ENCODE assay signal across 23 mouse cellular contexts in genomic region chr4:111294528-111295241, GRCm38 (mm10).
DNase-seq lines count a peak whose midpoint lies in the region; ATAC-seq and TF ChIP-seq lines count a peak whose summit lies in the region.
"Had no signal": no experiment of that assay in that cellular context is flagged by ENCODE, and none has a peak within 500 bp of the region (broad histone marks: within the 10 kb centered on the region; RNA-seq: fewer than 3 reads in every experiment).

No protein-coding gene starts in this region.

- TF ChIP-seq POLR2A in brain, embryonic 14.5 days (IDR thresholded peaks at IDR 0.05; ENCODE audit: borderline replicate concordance, extremely low read depth, insufficient read depth, insufficient read length, poor library complexity, severe bottlenecking) = no peak

- 58% methylated on average over 3 of the region's 3 CpGs for WGBS in forebrain, embryonic 14.5 days
- WGBS in forebrain, embryonic 11.5 days = 61% methylated on average over 3 of the region's 3 CpGs
- whole genome bisulfite sequencing in hindbrain, embryonic 12.5 days = 39% methylated on average over 3 of the region's 3 CpGs
- 43% methylated on average over 3 of the region's 3 CpGs for WGBS in hindbrain, embryonic 16.5 days

- no peaks in the 10 kb centered on the region for H3K36me3 ChIP-seq in forebrain, embryonic 14.5 days (ENCODE audit: control insufficient read depth, insufficient read depth, low read length)
- no peaks in the 10 kb centered on the region for H3K36me3 ChIP-seq in forebrain, embryonic 11.5 days (ENCODE audit: control insufficient read depth, insufficient read depth, low read length)
- H3K36me3 ChIP-seq in hindbrain, embryonic 12.5 days = no peaks in the 10 kb centered on the region
- H3K36me3 ChIP-seq in hindbrain, embryonic 16.5 days (ENCODE audit: control insufficient read depth, insufficient read depth, low read length) = no peaks in the 10 kb centered on the region
- H3K36me3 ChIP-seq: embryonic facial prominence, embryonic 15.5 days; G1E; heart, embryonic 13.5 days; intestine, embryonic 15.5 days had no signal

- H3K27me3 ChIP-seq in forebrain, embryonic 14.5 days (replicated peaks; ENCODE audit: control insufficient read depth, insufficient read depth, low read length) = no peaks in the 10 kb centered on the region
- no peaks in the 10 kb centered on the region for H3K27me3 ChIP-seq in forebrain, embryonic 11.5 days (ENCODE audit: control insufficient read depth, insufficient read depth, low read length)
- H3K27me3 ChIP-seq in hindbrain, embryonic 12.5 days = no peaks in the 10 kb centered on the region
- no peaks in the 10 kb centered on the region for H3K27me3 ChIP-seq in hindbrain, embryonic 16.5 days (replicated peaks; ENCODE audit: control insufficient read depth, insufficient read depth, low read length)
- H3K27me3 ChIP-seq: embryonic facial prominence, embryonic 15.5 days; heart, embryonic 13.5 days; intestine, embryonic 15.5 days had no signal

- no peak for ATAC-seq in forebrain, embryonic 14.5 days
- ATAC-seq in forebrain, embryonic 11.5 days (replicated peaks; ENCODE audit: low FRiP score) = no peak
- peak; percentile 56; the same call in 1 of the 2 replicates for ATAC-seq in hindbrain, embryonic 12.5 days (ENCODE audit: low FRiP score)
- ATAC-seq in hindbrain, embryonic 16.5 days = no peak
- ATAC-seq: CD4-positive, CD25-positive, alpha-beta regulatory T cell, adult 4 months; intestine, embryonic 15.5 days had no signal

- no peaks in the 10 kb centered on the region for H3K4me1 ChIP-seq in forebrain, embryonic 14.5 days (ENCODE audit: control insufficient read depth, insufficient read depth, low read length)
- no peaks in the 10 kb centered on the region for H3K4me1 ChIP-seq in forebrain, embryonic 11.5 days (replicated peaks; ENCODE audit: control insufficient read depth, insufficient read depth, low read length)
- H3K4me1 ChIP-seq in hindbrain, embryonic 12.5 days = peaks cover 7% of the 10 kb centered on the region
- H3K4me1 ChIP-seq in hindbrain, embryonic 16.5 days (ENCODE audit: control insufficient read depth, insufficient read depth, low read depth, low read length) = no peaks in the 10 kb centered on the region
- H3K4me1 ChIP-seq: embryonic facial prominence, embryonic 15.5 days; heart, embryonic 13.5 days; intestine, embryonic 15.5 days had no signal

- TF ChIP-seq CTCF in brain, embryonic 14.5 days (IDR thresholded peaks at IDR 0.05; ENCODE audit: borderline replicate concordance, extremely low read depth, insufficient read depth, insufficient read length) = no peak

- H3K9me3 ChIP-seq in forebrain, embryonic 14.5 days (replicated peaks; ENCODE audit: control insufficient read depth, low read length) = no peaks in the 10 kb centered on the region
- no peaks in the 10 kb centered on the region for H3K9me3 ChIP-seq in forebrain, embryonic 11.5 days (ENCODE audit: control insufficient read depth, low read length)
- H3K9me3 ChIP-seq in hindbrain, embryonic 12.5 days (replicated peaks) = no peaks in the 10 kb centered on the region
- no peaks in the 10 kb centered on the region for H3K9me3 ChIP-seq in hindbrain, embryonic 16.5 days (ENCODE audit: control insufficient read depth, low read length)
- H3K9me3 ChIP-seq: embryonic facial prominence, embryonic 15.5 days; heart, embryonic 13.5 days; intestine, embryonic 15.5 days had no signal

- no peak overlapping the region for H3K9ac ChIP-seq in forebrain, embryonic 14.5 days (ENCODE audit: low read length)
- no peak overlapping the region for H3K9ac ChIP-seq in forebrain, embryonic 11.5 days (ENCODE audit: low read length)
- no peak overlapping the region for H3K9ac ChIP-seq in hindbrain, embryonic 12.5 days
- H3K9ac ChIP-seq in hindbrain, embryonic 16.5 days (ENCODE audit: low read depth, low read length) = no peak overlapping the region
- H3K9ac ChIP-seq: embryonic facial prominence, embryonic 15.5 days; heart, embryonic 13.5 days; intestine, embryonic 15.5 days had no signal

- no peak overlapping the region for H3K27ac ChIP-seq in forebrain, embryonic 14.5 days (ENCODE audit: low read depth, low read length)
- H3K27ac ChIP-seq in forebrain, embryonic 11.5 days (ENCODE audit: low read depth, low read length) = no peak overlapping the region
- no peak overlapping the region for H3K27ac ChIP-seq in hindbrain, embryonic 12.5 days
- no peak overlapping the region for H3K27ac ChIP-seq in hindbrain, embryonic 16.5 days (ENCODE audit: low read depth, low read length)
- H3K27ac ChIP-seq: embryonic facial prominence, embryonic 15.5 days; heart, embryonic 13.5 days; intestine, embryonic 15.5 days had no signal

- DNase-seq in embryo, embryonic 10.5 days (ENCODE audit: low spot score) = peak; percentile 7
- no peak for DNase-seq in embryo, embryonic 10 days (ENCODE audit: low spot score)
- DNase-seq in forebrain, embryonic 14.5 days (ENCODE audit: low spot score) = peak; percentile 21
- no peak for DNase-seq in forebrain, embryonic 11.5 days (ENCODE audit: low spot score)
- DNase-seq in brain, embryonic 14.5 days (ENCODE audit: low read depth) = peak; percentile 37
- DNase-seq: adrenal gland, adult 8-10 months; adrenal gland, postnatal 36 days; B cell, adult 2 months; cerebellum, adult 11 months; cerebellum, adult 8-10 months; cerebellum, postnatal 14 days; gastrocnemius, postnatal 36 days; heart, adult 11 months; heart, postnatal 36 days; kidney, adult 18-20 months had no signal

- H3K4me2 ChIP-seq in forebrain, embryonic 14.5 days (ENCODE audit: low read length) = no peak overlapping the region
- H3K4me2 ChIP-seq in forebrain, embryonic 11.5 days (ENCODE audit: low read depth, low read length, severe bottlenecking) = no peak overlapping the region
- no peak overlapping the region for H3K4me2 ChIP-seq in hindbrain, embryonic 12.5 days (replicated peaks)
- H3K4me2 ChIP-seq in hindbrain, embryonic 16.5 days (ENCODE audit: low read length) = no peak overlapping the region
- H3K4me2 ChIP-seq: embryonic facial prominence, embryonic 15.5 days; heart, embryonic 13.5 days; intestine, embryonic 15.5 days had no signal

- no peak overlapping the region for H3K4me3 ChIP-seq in forebrain, embryonic 14.5 days (ENCODE audit: low read depth, low read length)
- H3K4me3 ChIP-seq in forebrain, embryonic 11.5 days (ENCODE audit: low read depth, low read length) = no peak overlapping the region
- no peak overlapping the region for H3K4me3 ChIP-seq in hindbrain, embryonic 12.5 days
- H3K4me3 ChIP-seq in hindbrain, embryonic 16.5 days (ENCODE audit: low read length) = no peak overlapping the region
- H3K4me3 ChIP-seq: embryonic facial prominence, embryonic 15.5 days; erythroblast, embryonic 14.5 days; heart, embryonic 13.5 days; intestine, embryonic 15.5 days had no signal

Comparison
In these comparisons a context has a peak if more than half of its experiments do, and no peak if none do; other contexts are left out.
1. DNase-seq: peak in embryo, embryonic 10.5 days (single experiment), forebrain, embryonic 14.5 days (single experiment) and brain, embryonic 14.5 days (single experiment); none in embryo, embryonic 10 days (single experiment) and forebrain, embryonic 11.5 days (single experiment).